Mouse (Mus musculus) layer of hippocampus, adult 9-11 months (tissue): ENCODE data around the gene Chrm1.
A peak's percentile ranks its signal among the peaks of the same experiment; 100 is the strongest.

Experiments used
- DNase-seq: peaks from one replicate; pipeline ENCODE4 v3.0.0; 2022

Chrm1 gene

GRCm38 (mm10) chr19:8663360-8663839 is at the start of gene Chrm1:
Gene Chrm1, plus strand, starts transcription at chr19:8663789.
- peak; percentile 74 for DNase-seq

DNA sequence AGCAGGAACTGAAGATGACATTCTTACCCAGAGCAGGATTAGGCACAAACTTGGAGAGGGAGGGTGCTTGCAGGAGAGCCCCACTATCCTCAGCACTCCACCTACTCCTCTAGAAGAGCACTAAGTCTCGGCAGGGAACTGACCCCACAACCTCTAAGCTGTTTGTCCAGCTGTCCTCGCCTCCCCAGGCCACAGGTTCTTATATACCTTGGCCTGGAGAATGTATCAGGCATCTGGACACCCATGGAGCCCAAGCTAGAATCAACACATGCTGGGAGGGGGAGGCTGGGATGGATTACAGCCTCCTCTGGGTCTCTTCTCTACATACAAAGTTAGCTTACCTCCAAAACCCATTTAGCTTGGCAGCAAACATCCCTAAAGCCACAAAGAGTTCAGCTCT is 49.2 kb upstream of the Chrm1 start:
- DNase-seq = no peak

GRCm38 (mm10) chr19:8616314-8616713 is 47.3 kb upstream of the Chrm1 start:
- no peak for DNase-seq

DNA sequence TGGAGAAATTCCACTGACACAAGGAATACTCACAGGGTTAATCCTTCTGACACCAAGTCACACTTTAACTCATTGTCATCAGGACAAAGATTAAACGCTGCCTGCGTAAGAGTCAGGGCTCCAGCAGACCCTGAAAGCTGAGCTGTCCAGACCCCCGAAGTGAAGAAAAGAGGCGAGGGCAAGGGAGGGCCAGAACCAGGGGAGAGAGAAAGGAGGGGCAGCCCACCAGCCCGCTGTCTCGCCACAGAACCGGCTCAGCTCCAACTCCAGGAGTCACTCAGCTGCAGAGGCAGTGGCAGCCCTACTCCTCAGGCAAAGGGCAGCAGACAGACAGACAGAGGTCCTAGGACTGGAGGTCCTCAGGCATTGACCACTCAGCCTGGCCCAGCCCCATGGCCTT is 45.7 kb upstream of the Chrm1 start, which contains the start of gene Slc22a6:
Slc22a6 (plus strand) TSS at position 136 of the 400 bp plus-strand sequence.
- no peak for DNase-seq

GRCm38 (mm10) chr19:8621098-8621497 is 42.5 kb upstream of the Chrm1 start:
- DNase-seq = no peak

DNA sequence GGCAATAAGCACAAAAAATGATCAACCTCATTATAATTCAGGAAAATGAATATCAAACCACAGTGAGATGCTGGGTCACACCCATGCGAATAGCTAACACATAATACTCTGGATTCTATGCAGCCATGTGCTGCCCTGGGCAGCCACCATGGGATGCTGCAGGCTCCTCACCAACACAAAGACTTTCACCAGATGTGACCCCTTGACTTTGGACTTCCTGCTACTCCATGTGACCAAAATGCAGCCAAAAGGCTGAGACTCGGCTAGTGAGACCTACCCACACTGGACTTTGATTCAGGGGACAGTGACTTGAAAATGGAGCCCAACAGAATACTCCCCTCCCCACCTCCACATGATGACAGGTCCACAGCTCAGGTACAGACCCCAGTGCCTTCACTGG is 33.3 kb upstream of the Chrm1 start:
- DNase-seq = no peak

- no peak for DNase-seq
These were observed 32.8 kb upstream of the Chrm1 start for GRCm38 (mm10) chr19:8630826-8631225.

DNA sequence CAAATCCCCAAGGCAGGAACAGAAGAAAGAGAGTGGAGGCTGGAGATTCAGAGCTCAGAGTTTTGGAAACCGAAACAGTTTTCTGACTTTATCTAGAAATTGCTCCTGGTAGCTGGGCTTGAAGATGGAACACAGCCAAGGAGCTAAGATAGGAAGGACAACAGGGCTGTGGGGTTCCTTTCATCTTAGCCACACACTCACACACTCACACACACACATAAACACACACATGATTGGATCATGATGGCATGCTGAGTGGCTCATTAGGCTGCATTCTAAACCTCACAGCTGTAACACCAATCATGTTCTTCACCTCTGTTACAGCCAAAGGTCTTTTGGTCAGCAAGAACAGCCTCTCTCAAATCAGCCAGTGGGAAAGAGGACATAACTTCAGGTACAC is 31.6 kb upstream of the Chrm1 start:
- DNase-seq = no peak

GRCm38 (mm10) chr19:8642086-8642485 is 21.5 kb upstream of the Chrm1 start:
- DNase-seq = no peak

GRCm38 (mm10) chr19:8646393-8646792 is 17.2 kb upstream of the Chrm1 start:
- no peak for DNase-seq

GRCm38 (mm10) chr19:8655833-8656232 is 7.8 kb upstream of the Chrm1 start:
- no peak for DNase-seq

GRCm38 (mm10) chr19:8656341-8656740 is 7.2 kb upstream of the Chrm1 start:
- no peak for DNase-seq

- peak; percentile 74 for DNase-seq
These were observed 1.7 kb upstream of the Chrm1 start for GRCm38 (mm10) chr19:8661821-8662307.

DNA sequence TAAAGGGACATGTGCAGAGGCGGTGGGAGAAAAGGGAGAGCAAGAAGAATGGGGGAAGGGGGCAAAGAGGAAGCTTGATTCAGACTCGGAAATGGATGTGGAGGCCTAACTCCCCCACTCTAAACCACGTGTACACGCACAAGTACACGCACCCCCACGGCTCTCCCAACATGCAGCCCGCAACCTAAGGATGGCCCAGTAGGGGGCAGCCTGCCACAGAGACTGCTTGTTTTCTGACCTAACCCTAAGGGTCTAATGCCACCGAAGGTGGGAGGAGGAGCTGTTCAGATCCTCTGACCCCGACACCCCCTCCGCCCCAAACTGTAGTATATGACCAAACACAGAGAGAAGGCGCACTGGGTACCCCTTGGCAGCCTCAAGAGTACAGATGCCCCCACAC is 1.3 kb upstream of the Chrm1 start:
- DNase-seq = peak; percentile 92

- DNase-seq = peak; percentile 79
These were observed 377 bp downstream of the Chrm1 start for GRCm38 (mm10) chr19:8663911-8664421.

DNA sequence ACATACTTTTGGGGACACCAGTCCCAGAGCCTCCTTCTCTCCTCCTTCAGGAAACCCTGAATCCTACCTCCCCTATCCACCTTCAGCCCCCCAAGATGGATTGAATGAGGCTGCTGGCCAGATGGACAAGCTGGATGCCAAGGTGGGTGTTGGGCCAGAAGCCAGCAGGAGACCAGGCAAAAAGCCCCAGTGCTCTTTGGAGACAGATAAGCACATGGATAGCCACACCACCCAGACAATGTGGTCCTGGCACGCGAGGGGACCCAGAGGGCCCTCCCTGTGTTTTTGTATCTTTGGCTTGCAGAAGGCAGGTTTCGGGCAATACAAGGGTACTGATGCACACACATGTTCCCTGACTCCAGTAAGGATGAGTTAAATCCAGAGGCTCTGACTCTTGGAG is 1.3 kb downstream of the Chrm1 start:
- DNase-seq = peak; percentile 29

DNA sequence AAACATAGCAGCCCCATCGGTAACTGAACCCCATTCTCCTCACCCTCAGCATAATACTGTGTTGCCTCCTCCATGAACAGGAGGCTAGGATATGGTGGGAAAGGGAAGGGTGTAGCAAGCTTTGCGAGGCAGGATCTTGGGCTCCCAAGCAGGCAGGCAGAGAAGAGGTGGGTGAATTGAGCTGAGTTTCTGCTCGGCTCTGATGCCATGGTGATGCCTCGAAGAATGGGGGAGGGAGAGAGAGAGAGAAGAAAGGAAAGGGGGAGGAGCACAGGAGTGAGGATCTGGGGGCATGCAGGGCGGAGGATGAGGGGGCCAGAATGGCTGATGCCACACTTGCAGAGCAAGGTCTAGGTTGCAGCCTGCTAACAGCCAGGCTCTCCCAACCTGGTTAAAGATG is 2.2 kb downstream of the Chrm1 start:
- peak; percentile 56 for DNase-seq

GRCm38 (mm10) chr19:8672859-8673258 is 9.3 kb downstream of the Chrm1 start:
- no peak for DNase-seq

DNA sequence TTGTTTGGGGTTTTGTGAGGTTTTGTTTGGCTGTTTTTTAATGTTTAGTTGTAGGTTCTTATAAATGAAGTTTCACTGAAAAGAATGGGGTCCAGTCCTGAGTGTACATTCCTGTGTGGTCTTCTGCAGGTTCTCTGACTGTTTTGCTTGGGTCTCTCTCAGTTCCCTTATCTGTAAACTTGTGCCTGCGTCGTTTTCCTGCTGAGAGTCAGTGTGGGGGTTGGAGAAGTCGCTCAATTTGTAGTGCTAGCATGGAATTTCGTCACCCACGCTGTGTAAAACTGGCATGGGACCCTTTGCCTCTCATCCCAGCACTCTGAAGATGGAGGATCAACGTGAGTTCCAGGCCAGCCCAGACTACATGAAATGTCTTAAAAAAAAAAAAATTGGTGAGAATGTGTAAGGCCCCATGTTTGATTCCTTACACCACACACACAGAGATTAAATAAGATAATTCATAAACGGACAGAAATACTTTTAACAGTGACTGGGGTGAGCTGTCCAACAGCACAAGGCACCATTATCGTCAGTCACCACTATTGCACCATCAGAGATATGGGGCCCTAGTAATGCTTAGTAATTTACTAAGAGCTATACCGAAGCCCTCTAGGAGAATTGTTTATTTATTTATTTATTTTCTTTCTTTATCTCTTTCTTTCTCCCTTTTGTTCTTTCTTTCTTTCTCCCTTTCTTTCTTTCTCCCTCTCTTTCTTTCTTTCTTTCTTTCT is 9.9 kb downstream of the Chrm1 start:
- DNase-seq = no peak

- no peak for DNase-seq
These were observed 15.6 kb downstream of the Chrm1 start for GRCm38 (mm10) chr19:8679031-8679779.

GRCm38 (mm10) chr19:8681633-8682362 is 18.2 kb downstream of the Chrm1 start:
- DNase-seq = no peak

GRCm38 (mm10) chr19:8682996-8683395 is 19.4 kb downstream of the Chrm1 start:
- DNase-seq = peak; percentile 78

GRCm38 (mm10) chr19:8683627-8684026 is 20.0 kb downstream of the Chrm1 start:
- no peak for DNase-seq
